Mouse (Mus musculus): ENCODE measurements around the gene Tgfbr2.
A peak's percentile ranks its signal among the peaks of the same experiment; 100 is the strongest.

The Tgfbr2 gene

GRCm38 (mm10) chr9:116059156-116059555 lies 116.0 kb downstream of the Tgfbr2 start:
- DNase-seq, result peak; percentile 79

- DNase-seq, result peak; percentile 51
These were observed 116.7 kb downstream of the Tgfbr2 start for GRCm38 (mm10) chr9:116058475-116058874.

GRCm38 (mm10) chr9:116053976-116054375 lies 121.2 kb downstream of the Tgfbr2 start:
- peak; percentile 31 for DNase-seq

GRCm38 (mm10) chr9:116049985-116050384 lies 125.2 kb downstream of the Tgfbr2 start:
- DNase-seq, result peak; percentile 70

- DNase-seq, result peak; percentile 90
These were observed 133.4 kb downstream of the Tgfbr2 start for GRCm38 (mm10) chr9:116041787-116042186.

- DNase-seq, result peak; percentile 52
These were observed 133.8 kb downstream of the Tgfbr2 start for GRCm38 (mm10) chr9:116041369-116041768.

- DNase-seq, result peak; percentile 35
These were observed 134.3 kb downstream of the Tgfbr2 start for GRCm38 (mm10) chr9:116040852-116041251.

- DNase-seq, result peak; percentile 61
These were observed 135.2 kb downstream of the Tgfbr2 start for GRCm38 (mm10) chr9:116039981-116040380.

GRCm38 (mm10) chr9:116038275-116038674 lies 136.9 kb downstream of the Tgfbr2 start:
- peak; percentile 36 for DNase-seq
